Mouse (Mus musculus) adrenal gland, postnatal 10 days (tissue): ENCODE data around the gene Jazf1. TPM values are rescaled to one million over a fixed set of nuclear protein-coding genes. Genes with fewer than 3 reads are reported as not detected.

Experiments
- DNase-seq: peaks from one replicate; pipeline ENCODE4 v3.0.0; 2021; ENCODE audit warnings: mixed read lengths
- total RNA-seq, 2 experiments: library from RNA; stranded (reverse); gene quantifications; 2 replicates each; pipeline ENCODE4 v1.2.3; 2021

Jazf1 gene
- total RNA-seq, 2 experiments from 2014 or later: 5.0 to 5.4 TPM

GRCm38 (mm10) chr6:52912143-52912918 lies 156.1 kb downstream of the Jazf1 start:
- no peak for DNase-seq

- no peak for DNase-seq
Observed at GRCm38 (mm10) chr6:52906801-52907200, 161.6 kb downstream of the Jazf1 start.

DNA sequence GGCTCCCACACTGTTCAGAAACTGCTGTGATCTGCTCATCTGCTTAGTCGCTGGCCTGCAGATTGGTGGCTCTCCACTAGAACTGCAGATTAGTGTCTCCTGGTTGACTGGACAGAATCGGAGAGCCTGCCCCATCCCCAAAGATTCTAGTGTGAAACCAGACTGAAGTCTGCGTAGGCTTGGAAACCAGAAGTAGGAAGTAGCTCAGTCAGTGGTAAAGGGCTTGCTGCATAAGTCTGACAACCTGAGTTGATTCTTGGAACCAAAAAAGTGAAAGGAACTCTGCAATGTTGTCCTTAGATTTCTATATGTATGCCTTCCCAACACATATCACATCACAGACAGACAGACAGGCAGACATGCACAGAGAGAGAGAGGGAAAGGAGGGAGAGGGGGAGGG lies 163.3 kb downstream of the Jazf1 start:
- DNase-seq: no peak

GRCm38 (mm10) chr6:52903226-52903960 lies 165.0 kb downstream of the Jazf1 start:
- DNase-seq: no peak

DNA sequence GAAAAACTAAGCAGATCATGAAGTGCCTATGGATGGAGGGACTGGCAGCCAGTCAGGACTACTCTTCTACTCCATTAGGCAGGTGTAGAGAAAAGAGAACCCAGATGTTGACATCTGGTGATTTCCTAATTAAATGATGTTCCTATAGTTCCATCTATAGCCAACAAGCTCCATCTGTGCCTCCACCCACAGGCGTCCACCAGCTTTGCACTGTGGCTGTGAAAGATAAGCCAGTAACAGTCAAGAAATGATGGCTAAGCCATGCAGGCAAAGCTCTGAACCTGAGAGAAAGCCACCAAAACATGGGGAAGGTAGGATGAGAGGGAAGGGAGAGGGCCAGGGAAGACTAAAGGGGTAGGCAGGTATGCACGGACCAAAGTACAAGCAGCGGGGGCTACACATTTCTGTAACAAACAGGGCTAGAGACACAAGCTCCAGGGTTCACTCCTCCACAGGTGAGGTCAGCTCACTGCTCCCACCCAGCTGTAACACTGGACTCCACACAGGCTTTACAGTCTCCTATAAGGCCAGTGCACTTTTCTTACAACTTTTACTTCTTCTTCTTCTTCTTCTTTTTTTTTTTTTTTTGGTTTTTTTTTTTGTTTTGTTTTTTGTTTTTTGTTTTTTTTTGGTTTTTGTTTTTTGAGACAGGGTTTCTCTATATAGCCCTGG lies 168.7 kb downstream of the Jazf1 start:
- DNase-seq: no peak

DNA sequence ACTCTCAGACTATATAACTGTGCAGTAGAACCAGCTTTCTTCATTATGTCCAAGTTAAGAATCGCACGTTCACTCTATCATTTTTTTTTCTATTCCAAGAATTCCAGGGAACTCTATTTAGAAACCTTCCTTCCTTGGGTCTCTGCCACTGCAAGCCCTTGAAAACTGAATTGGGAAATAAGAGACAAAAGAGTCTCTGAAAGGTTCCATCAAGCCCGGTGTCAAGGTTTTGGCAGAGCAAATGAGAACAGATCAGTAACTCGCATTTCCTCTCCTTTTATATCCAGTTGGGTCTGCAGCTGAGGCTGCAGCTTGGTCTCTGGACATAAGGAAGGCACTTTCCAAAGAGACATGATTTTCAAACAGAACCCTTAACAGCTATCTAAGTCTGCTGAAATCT lies 173.4 kb downstream of the Jazf1 start:
- DNase-seq: peak; percentile 24

- DNase-seq: no peak
Observed at GRCm38 (mm10) chr6:52894501-52894823, 174.0 kb downstream of the Jazf1 start.

GRCm38 (mm10) chr6:52893811-52894500 lies 174.5 kb downstream of the Jazf1 start:
- DNase-seq: no peak

DNA sequence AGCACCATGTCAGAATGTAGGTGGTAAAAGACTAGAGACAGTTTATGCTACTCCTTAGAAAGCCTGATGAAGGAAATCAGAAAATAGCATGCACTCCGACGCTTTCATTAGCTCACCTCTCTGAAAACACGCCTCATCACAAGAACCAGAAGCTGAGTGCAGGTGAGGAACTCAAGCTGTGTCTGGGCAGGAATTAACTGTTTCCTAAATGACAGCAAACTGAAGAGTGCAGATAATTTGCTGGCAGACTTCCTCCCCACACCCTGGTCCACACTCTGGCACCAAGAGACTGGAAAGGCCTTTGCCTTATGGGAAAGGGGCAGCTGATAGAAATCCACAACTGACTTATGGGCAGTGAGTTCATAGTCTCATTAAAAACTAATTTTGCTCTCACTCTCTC lies 175.5 kb downstream of the Jazf1 start:
- DNase-seq: no peak

GRCm38 (mm10) chr6:52887541-52888203 lies 180.8 kb downstream of the Jazf1 start:
- DNase-seq: no peak

GRCm38 (mm10) chr6:52883773-52884172 lies 184.7 kb downstream of the Jazf1 start:
- no peak for DNase-seq

DNA sequence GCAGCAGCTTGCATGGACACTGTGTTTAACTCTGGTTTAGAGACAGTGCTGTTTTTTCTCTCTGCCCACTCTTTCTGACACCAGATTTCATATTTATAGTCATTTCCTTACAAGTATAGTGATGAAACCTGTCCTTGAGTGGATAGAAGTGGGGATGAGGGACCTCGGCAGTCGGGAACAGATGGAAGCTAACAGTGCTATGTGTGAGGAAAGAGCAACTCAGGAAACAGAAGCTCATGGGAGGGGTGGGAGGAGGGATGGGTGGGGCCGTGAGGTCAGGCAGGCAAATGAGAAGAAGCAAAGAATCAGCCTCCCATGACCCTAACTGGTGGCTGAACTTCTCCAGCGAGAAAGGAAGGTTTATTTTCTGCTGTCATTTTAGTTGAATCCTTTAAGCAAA lies 191.3 kb downstream of the Jazf1 start:
- DNase-seq: no peak

GRCm38 (mm10) chr6:52871306-52871705 lies 197.1 kb downstream of the Jazf1 start:
- DNase-seq: no peak

DNA sequence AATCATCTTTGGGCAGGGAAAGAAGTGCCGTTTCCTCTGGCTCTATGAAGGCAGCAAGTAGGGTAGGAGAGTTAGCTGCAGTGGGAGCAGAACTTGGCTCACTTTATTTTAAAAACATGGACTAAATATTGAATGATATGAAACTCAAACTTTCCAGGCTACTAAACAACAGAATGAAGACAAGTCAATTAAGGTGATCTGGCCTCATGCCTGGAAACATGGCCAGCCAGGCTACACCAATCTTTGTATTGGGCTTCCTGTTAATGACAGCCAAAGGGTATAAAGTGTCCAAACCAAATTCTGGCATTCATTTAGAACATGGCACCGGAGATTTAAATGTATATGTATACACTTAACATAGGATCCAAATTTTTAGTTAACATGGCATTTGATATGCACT lies 199.2 kb downstream of the Jazf1 start:
- DNase-seq: peak; percentile 25

DNA sequence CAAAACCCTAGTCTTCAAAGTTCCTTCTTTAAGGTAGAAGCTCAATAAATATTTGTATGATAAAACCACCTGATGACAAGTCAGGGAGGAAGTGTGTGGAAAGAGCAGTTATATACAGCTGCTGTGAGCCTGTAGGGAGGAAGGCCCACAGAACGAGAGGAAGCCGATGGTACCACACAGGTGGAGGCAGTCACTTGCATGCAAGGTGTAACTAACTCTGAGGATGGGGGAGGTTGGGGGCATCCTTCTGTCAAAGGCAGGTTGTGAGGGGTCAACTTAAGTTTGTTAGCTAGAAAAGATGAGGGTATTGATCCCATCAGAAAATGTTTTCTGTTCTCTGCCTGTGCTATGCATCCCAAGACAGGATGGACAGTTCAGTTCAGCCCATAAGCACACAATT lies 200.1 kb downstream of the Jazf1 start:
- DNase-seq: no peak

GRCm38 (mm10) chr6:52861928-52862327 lies 206.5 kb downstream of the Jazf1 start:
- DNase-seq: peak; percentile 25

DNA sequence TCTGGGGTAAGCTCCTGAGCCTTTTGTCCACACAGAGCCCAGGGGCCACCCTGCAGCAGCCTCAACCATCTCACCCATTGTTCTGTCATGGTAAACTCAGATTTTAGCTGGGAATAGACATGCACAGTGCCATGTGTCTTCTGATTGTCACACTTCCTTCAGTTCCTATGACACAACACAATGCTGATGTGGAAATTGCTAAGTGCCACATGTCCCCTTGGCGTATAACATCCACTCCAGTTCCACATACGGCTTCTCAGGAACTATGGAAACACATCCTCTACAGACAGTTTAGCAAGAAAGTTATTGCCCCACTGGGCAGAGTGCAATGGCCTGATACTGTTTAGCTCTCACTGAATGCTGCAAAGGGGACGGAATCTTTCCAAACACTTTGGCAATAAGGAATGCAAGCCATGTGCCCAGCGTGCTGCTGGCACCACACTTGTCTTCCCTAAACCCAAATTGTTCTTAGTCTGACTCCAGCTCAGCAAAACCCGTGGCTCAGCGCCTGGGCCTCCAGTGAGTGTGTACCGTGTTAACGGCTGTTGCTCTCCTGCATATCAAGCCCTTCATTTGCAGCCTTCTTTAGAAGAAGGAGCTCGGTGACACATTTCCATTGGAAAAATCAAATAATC lies 207.1 kb downstream of the Jazf1 start:
- peak; percentile 37 for DNase-seq

DNA sequence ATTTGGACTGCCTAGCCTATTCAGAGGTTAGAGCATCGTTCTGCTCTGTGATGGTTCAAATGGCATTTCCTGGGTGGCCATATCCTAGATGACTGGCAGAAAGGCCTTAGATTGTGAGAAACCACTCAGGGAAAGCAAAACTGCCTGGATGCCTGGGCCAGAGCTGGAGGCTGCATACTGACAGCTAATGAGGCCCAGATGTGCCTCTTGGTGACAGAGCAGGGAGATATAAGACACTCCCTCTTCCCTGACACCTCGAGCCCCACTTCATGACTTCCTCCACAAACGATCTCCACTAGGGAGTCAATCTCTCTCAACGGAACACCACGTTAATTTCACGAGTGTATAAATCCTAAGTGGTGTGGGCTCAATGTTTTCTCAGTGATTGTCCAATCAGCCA lies 207.7 kb downstream of the Jazf1 start:
- no peak for DNase-seq

DNA sequence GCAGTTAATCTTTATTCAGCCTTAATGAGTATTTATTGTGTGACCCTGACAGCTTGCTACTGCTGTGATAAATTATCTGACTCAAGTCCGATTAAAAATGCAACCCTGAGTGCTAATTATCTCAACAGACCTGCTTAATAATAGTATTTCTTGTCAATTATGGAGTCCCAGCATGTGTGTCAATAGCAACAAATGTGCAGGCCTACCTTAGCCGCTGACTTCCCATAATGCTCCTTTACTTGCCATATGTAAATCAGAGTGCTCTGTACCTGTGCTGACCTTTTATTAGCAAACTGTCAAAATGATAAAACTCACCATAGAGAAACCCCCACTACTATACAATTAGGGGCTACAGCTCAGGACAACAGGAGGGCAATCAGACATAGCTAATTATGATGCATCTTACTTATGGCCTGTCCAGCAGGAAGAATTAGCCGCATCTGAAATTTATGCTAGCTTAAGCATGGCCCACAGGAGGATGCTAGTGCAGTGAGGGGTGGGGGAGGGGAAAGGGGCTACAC lies 209.5 kb downstream of the Jazf1 start:
- no peak for DNase-seq

- no peak for DNase-seq
Observed at GRCm38 (mm10) chr6:52852404-52853107, 215.9 kb downstream of the Jazf1 start.

GRCm38 (mm10) chr6:52851975-52852374 lies 216.5 kb downstream of the Jazf1 start:
- no peak for DNase-seq
